Mouse (Mus musculus) erythroblast, embryonic 14.5 days (primary cell): ENCODE data around the gene Bnc1.

ENCODE experiments used
- GATA1 ChIP-seq: IDR thresholded peaks from 2 replicates; pipeline ENCODE4 v1.6.1; 2012; ENCODE audit warnings: low read length, inconsistent platforms, mixed read lengths
- TAL1 ChIP-seq: IDR thresholded peaks from 3 replicates; pipeline ENCODE4 v1.6.1; 2012; ENCODE audit warnings: low read length, inconsistent platforms, mixed read lengths

- TF ChIP-seq GATA1 (no peak), TAL1 (no peak)
Measured at GRCm38 (mm10) chr7:81999372-81999771, 7.3 kb upstream of the Bnc1 start.
